Comparison of ENCODE assay signal across 10 mouse cellular contexts in genomic region chr3:86799041-86799440, GRCm38 (mm10).
A peak's percentile ranks its signal among the peaks of the same experiment; 100 is the strongest.
DNase-seq lines count a peak whose midpoint lies in the region; ATAC-seq lines count a peak whose summit lies in the region.
"Had no signal": no experiment of that assay in that cellular context is flagged by ENCODE, and none has a peak within 500 bp of the region (broad histone marks: within the 10 kb centered on the region; RNA-seq: fewer than 3 reads in every experiment).

No protein-coding gene starts in this region.

- no peak overlapping the region for H3K9ac ChIP-seq in embryonic facial prominence, embryonic 11.5 days (replicated peaks; ENCODE audit: low read length)
- no peak overlapping the region for H3K9ac ChIP-seq in lung, embryonic 15.5 days
- peak overlapping the region; percentile 58 for H3K9ac ChIP-seq in liver, embryonic 15.5 days
- H3K9ac ChIP-seq: embryonic facial prominence, embryonic 13.5 days had no signal

- H3K4me2 ChIP-seq in embryonic facial prominence, embryonic 11.5 days (ENCODE audit: low read depth, low read length), result no peak overlapping the region
- H3K4me2 ChIP-seq in lung, embryonic 15.5 days, result no peak overlapping the region
- H3K4me2 ChIP-seq in liver, embryonic 15.5 days, result peak overlapping the region; percentile 71
- H3K4me2 ChIP-seq: embryonic facial prominence, embryonic 13.5 days had no signal

- WGBS in embryonic facial prominence, embryonic 11.5 days, result 94% methylated on average over 9 of the region's 9 CpGs
- WGBS in embryonic facial prominence, embryonic 10.5 days, result 89% methylated on average over 9 of the region's 9 CpGs
- 80% methylated on average over 9 of the region's 9 CpGs for WGBS in lung, embryonic 15.5 days
- 28% methylated on average over 9 of the region's 9 CpGs for WGBS in liver, embryonic 15.5 days (ENCODE audit: insufficient replicate concordance)

- H3K9me3 ChIP-seq in embryonic facial prominence, embryonic 11.5 days (replicated peaks; ENCODE audit: control insufficient read depth, low read length), result no peaks in the 10 kb centered on the region
- H3K9me3 ChIP-seq in embryonic facial prominence, embryonic 10.5 days, result no peaks in the 10 kb centered on the region
- no peaks in the 10 kb centered on the region for H3K9me3 ChIP-seq in lung, embryonic 15.5 days
- H3K9me3 ChIP-seq in liver, embryonic 15.5 days (replicated peaks), result no peaks in the 10 kb centered on the region
- H3K9me3 ChIP-seq: embryonic facial prominence, embryonic 13.5 days had no signal

- H3K4me3 ChIP-seq in embryonic facial prominence, embryonic 11.5 days (ENCODE audit: low read depth, low read length), result no peak overlapping the region
- no peak overlapping the region for H3K4me3 ChIP-seq in embryonic facial prominence, embryonic 10.5 days
- no peak overlapping the region for H3K4me3 ChIP-seq in lung, embryonic 15.5 days
- H3K4me3 ChIP-seq in liver, embryonic 15.5 days (replicated peaks), result peak overlapping the region; percentile 59
- H3K4me3 ChIP-seq: embryonic facial prominence, embryonic 13.5 days had no signal

- DNase-seq in embryonic facial prominence, embryonic 11.5 days (ENCODE audit: low spot score), result no peak
- no peak for DNase-seq in embryonic facial prominence, embryonic 10.5 days (ENCODE audit: low spot score)
- DNase-seq in lung, postnatal 36 days, result no peak
- DNase-seq in yolk sac, embryonic 10.5 days (ENCODE audit: low spot score), result peak; percentile 40
- DNase-seq in cerebellum, postnatal 4 days (ENCODE audit: low spot score in 2 of 2), result no peak
- DNase-seq in layer of hippocampus, postnatal 10 days (ENCODE audit: low spot score in 2 of 2), result no peak

- no peaks in the 10 kb centered on the region for H3K4me1 ChIP-seq in embryonic facial prominence, embryonic 11.5 days (ENCODE audit: control insufficient read depth, insufficient read depth, low read length)
- peaks cover 14% of the 10 kb centered on the region for H3K4me1 ChIP-seq in embryonic facial prominence, embryonic 10.5 days
- peaks cover under 1% of the 10 kb centered on the region for H3K4me1 ChIP-seq in lung, embryonic 15.5 days
- H3K4me1 ChIP-seq in liver, embryonic 15.5 days (replicated peaks), result peaks cover 64% of the 10 kb centered on the region

- H3K27me3 ChIP-seq in embryonic facial prominence, embryonic 11.5 days (ENCODE audit: control insufficient read depth, insufficient read depth, low read length), result no peaks in the 10 kb centered on the region
- H3K27me3 ChIP-seq in embryonic facial prominence, embryonic 10.5 days (replicated peaks; ENCODE audit: low read depth, poor library complexity, severe bottlenecking), result no peaks in the 10 kb centered on the region
- no peaks in the 10 kb centered on the region for H3K27me3 ChIP-seq in lung, embryonic 15.5 days
- no peaks in the 10 kb centered on the region for H3K27me3 ChIP-seq in liver, embryonic 15.5 days
- H3K27me3 ChIP-seq: embryonic facial prominence, embryonic 13.5 days had no signal

- ATAC-seq in embryonic facial prominence, embryonic 11.5 days (replicated peaks; ENCODE audit: insufficient number of reproducible peaks, low FRiP score, low TSS enrichment, low read depth), result 0 out of 2 replicates have a peak, but pooled peaks have one; percentile 62
- ATAC-seq in lung, embryonic 15.5 days (ENCODE audit: borderline replicate concordance, extremely low read depth, low FRiP score, low TSS enrichment), result peak; percentile 51; the same call in 1 of the 2 replicates
- peak; percentile 98 for ATAC-seq in liver, embryonic 15.5 days (ENCODE audit: insufficient read depth)
- ATAC-seq: activated CD4-positive, CD25-positive, alpha-beta regulatory T cell, adult 4 months had no signal

- H3K36me3 ChIP-seq in embryonic facial prominence, embryonic 11.5 days (replicated peaks; ENCODE audit: control insufficient read depth, insufficient read depth, low read depth, low read length), result no peaks in the 10 kb centered on the region
- peaks cover 10% of the 10 kb centered on the region; the same call in 1 of the 2 replicates for H3K36me3 ChIP-seq in embryonic facial prominence, embryonic 10.5 days (replicated peaks)
- H3K36me3 ChIP-seq in lung, embryonic 15.5 days, result no peaks in the 10 kb centered on the region
- no peaks in the 10 kb centered on the region for H3K36me3 ChIP-seq in liver, embryonic 15.5 days (replicated peaks)

- H3K27ac ChIP-seq in embryonic facial prominence, embryonic 11.5 days (replicated peaks; ENCODE audit: low read depth, low read length), result no peak overlapping the region
- no peak overlapping the region for H3K27ac ChIP-seq in embryonic facial prominence, embryonic 10.5 days (replicated peaks)
- no peak overlapping the region for H3K27ac ChIP-seq in lung, embryonic 15.5 days
- H3K27ac ChIP-seq in liver, embryonic 15.5 days (replicated peaks), result peak overlapping the region; percentile 94
